Mouse (Mus musculus) megakaryocyte, embryonic 14.5 days (primary cell): ENCODE data around the gene Trnt1.

Source experiments
- FLI1 ChIP-seq: IDR thresholded peaks from 2 replicates; pipeline ENCODE4 v1.6.1; 2012; ENCODE audit warnings: low read length, inconsistent platforms, mixed read lengths
- GATA1 ChIP-seq: IDR thresholded peaks from 3 replicates; pipeline ENCODE4 v1.6.1; 2012; ENCODE audit warnings: mixed read lengths, low read length, inconsistent platforms, borderline replicate concordance

DNA sequence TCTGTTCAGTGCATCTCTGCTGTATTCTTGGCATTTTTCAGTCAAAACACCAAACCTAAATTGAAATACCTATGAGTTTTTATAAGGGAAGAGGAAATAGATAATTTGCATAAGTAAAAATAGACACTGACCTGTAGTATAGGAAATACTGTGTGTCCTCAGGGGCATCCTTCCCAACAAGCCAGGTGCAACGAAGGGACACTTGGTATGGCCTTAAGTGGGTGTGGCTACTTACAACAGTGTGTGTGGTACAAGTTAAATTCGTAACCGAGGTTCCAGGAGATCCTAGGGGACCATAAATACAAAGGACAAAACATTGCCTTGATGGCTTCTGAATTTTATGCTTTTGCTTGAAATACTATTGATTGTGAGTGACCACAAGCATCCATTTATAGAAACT lies 30.7 kb upstream of the Trnt1 start:
- TF ChIP-seq GATA1: no peak
- no peak for TF ChIP-seq FLI1
